Mouse (Mus musculus) left cerebral cortex, postnatal 36 days (tissue): ENCODE data around the gene Agpat3. TPM values are rescaled to one million over a fixed set of nuclear protein-coding genes. Genes with fewer than 3 reads are reported as not detected.
A peak's percentile ranks its signal among the peaks of the same experiment; 100 is the strongest.

ENCODE experiments used
- DNase-seq, 2 experiments: peaks; one replicate each; pipeline ENCODE4 v3.0.0; 2021 to 2022; ENCODE audit warnings: low spot score in 2 of 2, mixed read lengths in 1 of 2
- intact Hi-C: fragments of 180-260 bp; cut with DNase I; formaldehyde crosslinking; loops from one replicate; pipeline ENCODE4 v1.15.1; 2025
- total RNA-seq, 2 experiments: library from RNA; stranded (reverse); gene quantifications; 2 replicates each; pipeline ENCODE4 v1.2.3; 2021

The Agpat3 gene
- total RNA-seq, 2 experiments from 2014 or later = 269 to 279 TPM

DNA sequence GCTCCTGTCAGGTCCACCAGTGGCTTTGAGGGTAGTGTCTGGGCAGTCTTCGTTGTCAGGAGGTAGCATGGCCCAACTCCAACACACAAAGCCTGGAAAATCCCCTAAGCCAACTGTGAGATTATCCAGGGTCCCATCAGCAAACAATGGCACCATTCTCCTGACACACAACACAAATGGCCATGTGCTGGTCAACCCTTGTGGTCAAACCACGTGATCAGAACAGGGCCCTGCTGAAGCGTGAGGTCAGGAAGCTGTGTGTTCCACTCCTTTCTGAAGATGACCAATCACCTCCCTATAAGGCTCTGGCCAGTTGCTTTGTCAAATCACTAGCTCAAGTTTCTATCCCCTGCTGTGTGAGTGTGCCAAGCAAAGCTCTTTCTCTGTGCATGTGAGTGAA is 47.3 kb downstream of the Agpat3 start:
- no peak for DNase-seq
- intact Hi-C loops = no loop called here

DNA sequence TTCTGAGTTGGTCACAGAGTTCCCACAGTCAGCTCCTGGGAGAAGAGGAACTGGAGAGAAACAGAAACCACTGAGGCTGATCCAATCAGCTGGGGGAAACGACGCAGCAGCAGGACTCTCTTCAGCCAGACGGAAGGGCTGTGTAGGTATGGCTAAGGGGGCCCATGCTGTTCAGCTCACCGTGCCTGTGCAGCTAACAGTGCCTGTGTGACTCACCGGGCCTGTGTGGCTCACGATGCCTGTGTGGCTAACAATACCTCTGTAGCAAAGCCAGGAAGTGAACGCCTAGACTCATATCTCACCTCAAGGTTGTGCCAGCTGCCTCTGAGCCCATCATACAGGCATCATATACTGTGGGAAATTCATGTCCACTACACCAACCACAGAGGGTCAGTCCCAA is 48.6 kb downstream of the Agpat3 start:
- intact Hi-C loops = no loop called here
- DNase-seq = no peak

DNA sequence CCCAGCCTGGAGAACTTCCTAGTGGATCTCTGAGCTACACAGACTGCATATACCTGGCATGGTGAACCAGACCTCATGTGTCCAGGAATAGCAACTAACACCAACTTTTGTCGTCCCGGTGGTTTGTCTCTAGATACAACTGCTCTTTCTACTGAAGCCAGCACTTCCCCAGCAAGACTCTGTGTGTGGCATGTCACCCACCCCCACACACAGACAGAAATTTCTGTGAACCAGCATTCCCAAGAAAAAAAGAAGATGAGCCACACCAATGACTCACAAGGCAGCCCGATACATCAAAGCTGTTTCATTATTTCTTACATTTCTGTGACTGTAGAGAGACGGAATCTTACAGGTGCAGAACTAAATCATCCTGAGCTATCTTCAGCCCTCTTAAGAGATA is 52.2 kb downstream of the Agpat3 start:
- intact Hi-C loops = no loop called here
- peak; percentile 49 to 53 for DNase-seq

DNA sequence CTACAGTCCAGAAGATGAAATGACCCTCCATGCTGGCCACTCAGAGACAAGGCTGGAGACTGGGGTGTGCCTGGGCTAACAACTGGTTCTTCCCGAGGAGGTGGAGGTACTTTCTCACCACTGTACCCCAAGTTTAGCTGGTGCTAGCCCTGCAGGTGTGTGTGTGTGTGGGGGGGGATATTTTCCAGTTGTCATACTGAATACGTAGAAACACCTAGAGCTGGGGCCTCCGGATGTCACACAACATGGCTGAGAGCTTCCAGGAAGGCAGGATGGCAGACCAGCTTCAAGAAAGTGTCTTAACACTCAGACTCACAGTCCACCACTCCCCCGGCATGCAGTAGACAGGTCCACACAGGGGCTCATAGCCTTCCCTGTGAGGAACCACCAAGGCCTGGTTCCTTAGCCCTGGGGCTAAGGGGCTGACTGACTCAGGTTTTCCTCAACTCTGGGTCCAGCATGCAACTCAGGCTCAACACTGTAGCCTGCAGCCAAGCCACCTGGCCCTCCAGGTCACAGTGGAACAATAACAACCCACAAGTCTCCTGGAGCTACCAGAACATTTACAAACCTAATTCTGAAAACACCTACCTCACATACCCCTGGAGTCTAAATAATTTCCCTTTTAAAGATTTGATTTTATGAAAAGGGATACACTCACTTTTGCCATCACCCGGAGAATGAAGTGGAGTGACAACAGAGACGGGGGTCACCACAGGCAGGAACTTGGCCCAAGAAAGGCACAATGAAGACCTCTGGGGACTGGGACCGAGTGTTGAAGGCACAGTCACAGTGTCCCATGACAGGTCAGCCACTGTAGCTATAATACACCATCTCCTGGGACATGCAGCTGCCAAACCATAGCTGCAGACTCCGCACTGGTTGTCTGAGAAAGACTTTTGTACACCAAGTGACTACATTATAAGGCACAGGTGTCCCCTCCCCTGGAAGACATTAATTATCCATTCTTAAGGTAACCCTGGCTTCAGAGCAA is 53.3 kb downstream of the Agpat3 start:
- intact Hi-C loops = loop anchor here (5.0 kb wide), 2 partner anchors 38 to 88 kb away; no protein-coding TSS in a partner anchor
- DNase-seq = no peak

DNA sequence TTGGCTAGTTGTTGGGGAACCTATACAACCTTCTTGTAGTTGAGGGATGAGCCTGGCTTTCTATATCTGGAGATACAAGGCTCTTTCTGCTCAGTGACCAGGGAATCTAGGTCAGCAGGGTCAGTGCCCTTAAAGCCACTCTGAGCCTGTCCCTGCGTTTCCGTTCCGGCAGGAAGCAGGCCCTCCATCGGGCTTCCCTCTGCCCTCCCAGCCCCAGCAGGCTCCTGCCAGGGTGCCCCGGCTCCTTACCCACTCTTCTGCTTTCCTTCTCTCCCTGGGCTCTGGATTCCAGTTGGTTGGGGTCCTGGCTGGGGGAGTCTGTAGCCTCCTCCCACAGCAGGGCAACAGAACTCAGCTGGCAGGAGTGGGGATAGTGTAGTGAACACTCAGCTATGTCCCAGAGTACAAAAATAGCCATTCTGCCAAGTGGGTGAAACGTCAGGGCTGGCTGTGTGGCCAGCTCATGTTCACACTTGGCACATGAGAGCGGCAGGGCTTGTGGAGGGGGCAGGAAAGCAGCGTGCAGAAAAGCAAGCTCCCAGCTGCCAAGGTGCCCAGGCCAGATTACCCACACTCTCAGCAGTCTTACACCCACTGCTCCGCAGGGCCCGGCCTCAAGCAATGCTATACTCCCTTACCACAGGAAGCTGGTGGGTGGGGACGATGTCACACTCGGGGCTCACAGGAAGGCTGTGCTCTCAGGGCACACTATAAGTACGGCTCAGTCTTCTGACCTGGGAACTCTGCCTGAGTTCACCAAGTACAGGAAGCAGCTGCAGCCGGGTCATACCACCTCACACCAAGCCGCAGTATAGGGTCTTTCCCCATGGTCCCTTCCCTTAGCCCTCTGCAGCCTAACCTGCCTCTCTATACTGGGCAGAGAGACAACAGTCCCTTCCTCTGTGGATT is 54.5 kb downstream of the Agpat3 start:
- DNase-seq = peak; percentile 77
- intact Hi-C loops = loop anchor here (5.0 kb wide), 2 partner anchors 39 to 89 kb away; no protein-coding TSS in a partner anchor

DNA sequence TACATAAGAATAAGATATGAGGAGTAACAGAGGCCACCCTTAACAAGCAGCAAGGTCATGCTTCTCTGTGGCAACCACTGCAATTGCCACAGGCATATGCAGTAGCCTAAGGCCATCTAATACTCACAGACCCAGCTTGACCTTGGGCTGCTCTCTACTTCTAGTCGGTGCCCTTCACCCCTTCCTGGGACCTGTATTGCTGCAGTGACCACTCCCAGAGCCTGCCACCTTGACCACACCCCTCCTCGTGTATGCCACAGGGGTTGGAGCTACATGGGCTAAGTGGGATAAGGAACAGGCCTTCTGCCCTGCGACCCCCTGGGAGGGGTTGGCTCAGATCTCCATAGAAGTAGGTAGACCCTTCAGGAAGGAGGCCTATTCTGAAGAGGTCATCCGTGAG is 55.3 kb downstream of the Agpat3 start:
- no peak for DNase-seq
- intact Hi-C loops = loop anchor here (5.0 kb wide), 2 partner anchors 40 to 90 kb away; no protein-coding TSS in a partner anchor

DNA sequence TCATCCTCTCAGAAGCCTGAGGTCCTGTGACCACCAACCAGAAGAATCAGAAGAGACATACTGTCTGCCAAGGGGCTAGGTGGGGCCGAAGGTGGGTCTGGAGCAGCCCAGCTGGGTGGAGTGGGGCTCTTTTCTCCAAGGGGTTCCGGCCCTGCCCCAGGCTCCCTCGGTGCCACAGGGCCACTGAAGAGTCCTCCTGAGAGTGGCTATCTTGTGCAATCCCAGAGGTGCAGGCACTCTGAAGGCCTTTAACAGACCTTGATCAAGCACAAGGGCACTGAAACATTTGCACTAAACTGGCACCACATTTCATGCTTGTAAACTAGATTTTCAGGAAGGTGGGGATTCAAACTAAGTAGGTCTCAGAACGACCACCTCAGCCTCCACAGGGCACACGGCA is 55.9 kb downstream of the Agpat3 start:
- intact Hi-C loops = loop anchor here (5.0 kb wide), 2 partner anchors 41 to 91 kb away; no protein-coding TSS in a partner anchor
- DNase-seq = no peak

DNA sequence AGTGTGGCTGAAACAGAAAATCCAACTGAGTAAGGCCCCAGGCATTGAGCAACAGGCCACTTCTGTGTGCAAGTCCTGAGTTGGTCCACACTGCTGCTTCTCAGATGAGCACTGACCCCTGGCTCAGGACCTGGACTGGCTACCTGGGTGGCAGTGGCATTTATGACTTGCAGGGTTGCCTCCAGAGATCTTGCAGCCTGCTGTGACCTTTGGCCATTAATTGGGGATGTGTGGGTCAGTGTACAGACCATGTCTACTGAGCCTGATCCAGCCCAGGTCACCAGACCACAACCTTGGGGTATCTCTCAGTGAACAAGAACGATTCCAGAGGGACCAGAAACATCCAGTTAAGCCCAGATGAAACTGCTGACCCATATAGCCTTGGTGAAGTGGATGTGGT is 58.7 kb downstream of the Agpat3 start:
- intact Hi-C loops = no loop called here
- DNase-seq = no peak

DNA sequence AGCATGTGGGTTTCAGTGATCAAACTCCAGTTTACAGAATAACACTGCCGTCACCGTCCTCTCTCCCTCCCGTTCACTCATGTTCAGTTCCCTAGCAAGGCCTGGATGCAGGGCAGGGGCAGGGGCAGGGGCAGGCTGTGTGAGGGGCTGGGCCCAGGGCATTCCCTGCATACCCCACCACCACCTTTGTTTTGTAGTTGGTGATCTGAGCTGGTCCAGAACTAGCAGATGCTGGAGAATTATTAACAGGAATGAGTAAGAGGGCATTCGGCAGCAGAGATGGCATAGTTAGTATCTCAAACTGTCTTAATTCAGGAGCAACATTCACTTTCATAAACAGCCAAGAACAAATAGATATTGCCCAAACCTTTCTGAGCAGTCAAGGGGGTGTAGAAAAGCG is 59.9 kb downstream of the Agpat3 start:
- intact Hi-C loops = no loop called here
- DNase-seq = no peak

DNA sequence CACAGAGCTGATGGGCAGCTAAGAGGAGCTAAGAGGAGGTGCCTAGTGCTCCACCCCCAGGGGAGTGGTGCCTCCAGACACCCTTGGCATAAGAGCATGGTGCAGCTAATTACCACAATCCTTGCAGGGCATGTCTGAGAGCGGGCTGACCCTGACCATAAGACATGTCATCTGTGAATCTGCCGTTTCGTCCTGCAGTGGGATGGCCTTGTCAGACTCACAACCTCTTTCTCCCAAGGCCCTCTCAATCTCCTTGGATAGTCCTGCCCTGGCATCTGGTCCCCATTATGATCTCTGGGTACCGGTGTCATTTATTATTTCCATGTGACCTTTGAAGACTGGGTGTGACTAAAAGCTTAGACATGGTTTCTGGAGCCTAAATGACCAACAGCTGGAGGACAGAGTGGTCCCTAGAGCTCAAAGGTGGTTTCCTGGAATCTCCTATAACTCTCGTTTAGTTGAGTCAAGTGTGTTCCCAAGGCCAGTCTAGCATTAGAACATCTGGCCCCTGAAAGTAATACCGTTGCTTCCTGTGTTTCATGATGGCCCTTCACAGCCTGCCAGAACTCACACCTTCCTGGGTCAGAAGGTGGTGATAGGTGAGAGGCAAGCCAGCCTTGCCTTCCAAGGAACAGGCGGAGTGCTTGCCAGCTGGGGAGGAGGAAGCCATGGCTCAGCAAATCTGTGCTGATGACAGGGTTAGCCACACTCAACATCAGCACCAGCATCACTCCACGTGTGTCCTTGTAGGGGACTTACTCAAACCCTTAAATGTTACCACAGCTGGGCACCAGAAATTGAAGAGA is 61.4 kb downstream of the Agpat3 start:
- no peak for DNase-seq
- intact Hi-C loops = no loop called here

DNA sequence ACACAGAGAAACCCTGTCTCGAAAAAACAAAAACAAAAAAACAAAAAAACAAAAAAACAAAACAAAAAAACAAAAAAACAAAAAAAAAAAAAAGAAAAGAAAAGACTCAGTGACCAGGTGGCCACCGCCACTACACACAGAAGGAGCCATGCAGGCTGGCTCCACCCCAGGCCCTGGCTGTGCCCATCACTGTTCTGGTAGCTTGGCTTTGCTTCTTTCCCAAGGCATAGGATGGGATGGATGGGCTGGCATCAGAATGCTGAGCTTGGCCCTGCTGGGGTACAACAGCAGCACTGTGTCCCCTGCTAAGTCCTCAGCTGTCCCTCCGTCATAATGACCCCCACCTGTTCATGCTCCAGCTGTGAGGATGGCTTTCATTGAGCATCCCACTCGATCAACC is 63.4 kb downstream of the Agpat3 start:
- intact Hi-C loops = no loop called here
- no peak for DNase-seq

DNA sequence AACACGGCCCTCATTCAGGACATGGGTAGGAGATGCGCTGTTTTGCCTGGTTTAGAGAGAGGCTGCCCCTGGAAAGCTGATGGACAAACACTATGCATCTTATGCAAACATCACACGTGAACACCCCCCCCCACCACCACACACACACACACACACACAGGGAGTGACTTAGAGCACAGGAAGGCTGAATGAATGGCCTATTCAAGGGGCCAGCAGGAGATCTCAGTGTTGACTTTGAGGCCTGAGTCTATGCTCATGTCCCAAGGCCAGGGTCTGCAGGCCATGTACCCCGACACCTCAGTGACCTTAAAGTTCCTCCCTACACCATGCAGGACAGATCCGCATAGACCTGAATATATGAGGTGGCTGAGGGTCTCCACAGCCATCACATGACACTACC is 64.2 kb downstream of the Agpat3 start:
- intact Hi-C loops = no loop called here
- no peak for DNase-seq

DNA sequence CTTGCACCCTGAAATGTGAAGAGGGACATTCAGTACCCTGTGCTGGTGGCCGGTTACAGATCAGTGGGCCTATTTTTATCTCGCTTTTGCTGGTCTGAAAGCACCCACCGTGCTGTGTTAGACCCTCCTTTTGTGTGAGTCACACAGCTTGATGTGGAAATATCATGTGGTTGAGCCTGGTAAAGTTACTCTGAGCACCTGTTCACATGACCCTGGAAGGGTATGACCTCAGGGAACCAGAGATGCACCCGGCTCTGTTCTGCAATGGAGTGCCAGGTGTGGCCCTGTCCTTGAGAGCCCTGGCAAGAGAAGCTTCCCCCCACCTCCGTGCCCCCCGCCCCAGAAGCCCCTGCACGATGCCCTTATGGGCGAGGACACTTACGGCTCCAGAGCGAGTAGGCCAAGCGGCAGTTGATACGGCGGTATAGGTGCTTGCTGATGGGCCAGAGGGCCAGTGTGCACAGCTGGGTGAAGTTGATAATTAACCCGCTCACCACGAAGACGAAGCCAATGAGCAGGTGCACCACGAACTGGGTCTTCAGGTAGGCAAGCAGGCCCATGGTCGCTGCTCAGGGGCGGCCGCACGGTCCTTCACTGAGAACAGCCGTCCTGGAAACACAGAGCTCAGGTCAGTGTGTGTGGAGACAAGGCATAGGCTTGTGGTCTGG is 64.7 kb downstream of the Agpat3 start:
- intact Hi-C loops = no loop called here
- no peak for DNase-seq

DNA sequence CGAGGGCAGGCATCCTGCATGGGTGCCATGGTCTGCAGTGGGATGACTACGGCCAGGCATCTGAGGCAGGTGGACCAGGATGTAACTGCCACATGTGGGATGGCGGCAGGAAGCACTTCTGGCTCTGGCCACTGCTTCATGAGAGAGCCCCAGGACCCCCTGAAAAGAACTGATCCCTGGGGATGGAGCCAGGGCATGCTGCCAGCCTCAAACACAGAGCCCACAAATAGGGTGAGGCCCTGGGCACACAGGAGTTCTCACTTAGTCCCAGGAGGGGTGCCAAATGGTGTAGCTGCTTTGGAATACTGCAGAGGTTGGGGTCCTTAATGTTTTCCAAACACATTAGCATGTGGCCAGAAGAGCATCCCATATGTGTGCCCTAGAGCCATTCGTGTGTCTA is 66.3 kb downstream of the Agpat3 start:
- DNase-seq = no peak
- intact Hi-C loops = no loop called here

DNA sequence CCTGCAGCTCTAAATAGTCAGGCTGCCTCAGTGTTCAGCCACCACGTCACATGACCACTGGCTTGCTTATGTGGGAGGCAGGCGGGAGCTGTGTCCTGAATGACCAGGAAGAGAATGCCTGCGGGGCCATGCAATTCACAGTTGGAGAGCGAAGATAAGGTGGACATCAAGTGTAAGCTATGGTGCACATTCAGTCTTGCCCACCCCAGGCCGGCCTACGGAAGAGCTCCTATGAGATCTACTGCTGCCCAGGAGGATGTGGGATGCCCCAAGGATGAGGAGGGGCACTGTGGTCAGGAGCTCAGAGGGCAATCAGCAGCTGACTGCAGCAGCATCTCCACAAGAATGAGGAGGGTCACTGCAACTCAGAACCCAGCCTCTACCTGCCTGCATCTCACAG is 66.9 kb downstream of the Agpat3 start:
- intact Hi-C loops = no loop called here
- no peak for DNase-seq

DNA sequence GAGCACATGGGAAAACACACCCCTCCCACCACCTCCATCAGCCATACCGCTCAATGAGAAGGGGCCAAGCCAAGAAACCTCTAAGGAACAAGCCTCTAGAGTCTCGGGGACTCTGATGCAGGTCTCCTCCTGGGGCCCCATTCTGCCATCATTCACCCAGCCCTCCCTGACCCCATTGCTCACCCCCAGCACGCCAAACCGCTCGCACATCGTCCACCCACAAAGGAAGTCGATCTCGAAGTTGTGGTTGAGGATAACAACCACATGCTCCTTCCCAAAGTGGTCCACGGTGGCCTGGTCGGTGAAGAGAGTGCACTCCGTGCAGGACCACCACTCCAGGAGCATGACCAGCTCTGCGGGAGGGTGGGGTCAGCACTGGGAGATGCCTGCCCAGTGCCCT is 67.5 kb downstream of the Agpat3 start:
- intact Hi-C loops = no loop called here
- DNase-seq = no peak

DNA sequence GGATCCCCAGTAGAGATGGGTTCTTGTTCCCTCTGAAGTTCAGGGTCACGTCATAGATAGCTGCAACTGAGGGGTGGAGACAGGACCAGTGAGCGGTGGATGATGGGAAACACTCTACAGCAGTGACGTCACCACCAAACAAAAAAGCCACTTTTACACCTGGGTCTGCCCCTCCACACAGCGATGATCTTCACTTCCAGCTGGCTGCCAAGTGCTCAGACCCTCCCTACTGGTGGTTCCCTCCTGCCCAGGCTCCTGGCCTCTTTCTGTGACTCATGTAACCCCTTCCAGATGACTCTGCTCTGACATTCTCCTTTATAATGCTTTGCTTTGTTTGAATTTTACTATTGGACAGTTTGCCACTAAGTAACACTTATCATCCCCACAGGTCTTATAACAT is 69.9 kb downstream of the Agpat3 start:
- intact Hi-C loops = no loop called here
- DNase-seq = no peak

DNA sequence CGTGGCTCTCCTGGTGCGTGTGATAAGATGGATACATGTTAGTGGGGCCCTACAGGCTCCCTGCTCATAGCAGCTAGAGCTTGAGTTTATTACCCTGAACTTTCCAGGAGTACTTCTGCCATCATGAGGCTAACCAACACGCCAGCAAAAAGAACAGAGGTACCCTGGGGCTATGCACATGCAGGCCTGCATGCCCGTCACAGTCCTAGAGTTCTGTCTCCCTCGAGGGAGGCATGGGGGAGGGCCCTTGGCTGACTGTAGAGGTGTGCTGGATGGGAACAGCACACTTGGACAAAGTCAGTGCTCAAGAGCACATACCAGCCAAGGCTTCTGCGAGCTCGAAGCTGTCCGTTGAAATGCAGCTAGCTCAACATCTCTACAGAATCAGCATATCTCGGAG is 71.8 kb downstream of the Agpat3 start:
- intact Hi-C loops = no loop called here
- no peak for DNase-seq

DNA sequence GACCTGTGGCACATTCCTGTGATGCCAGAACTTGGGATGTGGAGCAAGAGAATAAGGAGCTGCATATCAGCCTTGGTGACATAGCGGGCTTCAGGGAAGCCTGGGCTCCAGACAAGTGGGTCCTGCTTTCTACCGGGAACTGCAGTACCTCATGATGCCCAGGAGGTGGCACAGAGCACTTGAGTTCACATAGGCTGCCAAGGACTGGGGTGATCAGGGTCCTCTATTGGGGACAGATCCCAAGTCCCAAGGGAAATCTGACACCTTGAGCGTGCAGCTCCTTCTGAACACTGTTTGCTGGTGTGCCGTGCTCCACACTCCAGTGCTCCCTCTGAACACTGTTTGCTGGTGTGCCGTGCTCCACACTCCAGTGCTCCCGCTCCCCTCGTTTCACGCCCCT is 73.1 kb downstream of the Agpat3 start:
- peak; percentile 42 to 49 for DNase-seq
- intact Hi-C loops = loop anchor here (1.0 kb wide), 2 partner anchors 113 to 117 kb away; no protein-coding TSS in a partner anchor
